Mouse (Mus musculus): ENCODE measurements around the gene Grip1. TPM values are rescaled to one million over a fixed set of nuclear protein-coding genes. Genes with fewer than 3 reads are reported as not detected.
A peak's percentile ranks its signal among the peaks of the same experiment; 100 is the strongest.

Gene Grip1
- polyA plus RNA-seq, 1 experiment from 2014 or later: 2.3 TPM

DNA sequence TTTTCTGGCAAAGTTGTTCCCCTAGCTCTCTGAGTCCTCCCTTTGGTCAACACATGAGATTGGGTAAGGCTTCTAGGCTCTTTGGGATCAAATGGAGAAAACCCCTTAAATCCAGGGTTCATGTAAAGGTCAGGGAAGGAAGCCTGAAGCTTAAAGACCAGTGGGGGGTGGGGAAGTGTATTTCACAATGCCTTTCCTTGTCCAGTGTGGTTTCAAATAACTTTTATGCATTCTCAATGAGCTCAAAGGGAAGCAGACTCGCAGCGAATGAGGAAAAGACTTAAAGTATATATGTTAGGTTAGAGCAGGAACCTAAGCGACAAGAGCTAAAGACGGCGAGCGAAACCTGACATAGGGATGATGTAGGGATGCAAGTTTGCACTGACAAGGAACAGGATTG, 131.0 kb downstream of the Grip1 start:
- Histone ChIP-seq H3K27me3 (replicated peaks) (no peaks in the 10 kb centered on the region), H3K4me3 (replicated peaks) (no peak overlapping the region), H3K27ac (no peak overlapping the region), H3K4me1 (no peaks in the 10 kb centered on the region), H3K9ac (no peak overlapping the region), H3K9me3 (no peaks in the 10 kb centered on the region), H3K4me2 (no peak overlapping the region), H3K36me3 (no peaks in the 10 kb centered on the region)
- WGBS: 80% methylated on average over 6 of the region's 6 CpGs
- ATAC-seq (ENCODE audit: insufficient read depth, low FRiP score, low read depth): no peak

DNA sequence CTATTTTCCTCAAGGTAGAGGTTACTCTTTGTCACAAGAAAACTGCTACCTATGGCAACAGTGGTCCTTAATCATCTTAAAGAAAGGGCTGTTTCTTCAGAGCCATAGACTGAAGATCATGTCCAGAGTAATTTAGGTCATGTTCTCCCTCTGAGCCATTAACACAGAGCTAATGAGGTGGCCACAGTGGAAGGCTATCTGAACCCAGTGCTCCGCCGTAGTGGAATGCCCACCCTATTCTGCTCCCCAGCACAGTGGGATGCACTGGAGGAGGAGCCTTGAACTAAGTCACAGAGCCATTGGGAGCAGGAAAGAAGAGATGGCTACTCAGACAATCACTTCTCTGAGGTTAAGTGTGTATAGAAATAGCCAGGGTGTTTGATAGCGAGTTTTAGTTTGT, 133.3 kb downstream of the Grip1 start:
- no peak for ATAC-seq (ENCODE audit: insufficient read depth, low FRiP score, low read depth)
- no peaks in the 10 kb centered on the region for H3K36me3 ChIP-seq
- no peaks in the 10 kb centered on the region for H3K4me1 ChIP-seq
- no peak overlapping the region for H3K4me2 ChIP-seq
- H3K27ac ChIP-seq: no peak overlapping the region
- WGBS: 84% methylated on average over 3 of the region's 3 CpGs
- H3K9me3 ChIP-seq: no peaks in the 10 kb centered on the region
- no peak overlapping the region for H3K9ac ChIP-seq
- H3K27me3 ChIP-seq (replicated peaks): no peaks in the 10 kb centered on the region
- H3K4me3 ChIP-seq (replicated peaks): no peak overlapping the region

GRCm38 (mm10) chr10:119596822-119597221, 143.2 kb downstream of the Grip1 start:
- Histone ChIP-seq H3K4me3 (replicated peaks) (no peak overlapping the region), H3K36me3 (no peaks in the 10 kb centered on the region), H3K4me2 (no peak overlapping the region), H3K9me3 (no peaks in the 10 kb centered on the region), H3K27ac (no peak overlapping the region), H3K27me3 (replicated peaks) (no peaks in the 10 kb centered on the region), H3K4me1 (no peaks in the 10 kb centered on the region), H3K9ac (no peak overlapping the region)
- 74% methylated on average over 5 of the region's 5 CpGs for WGBS
- ATAC-seq (ENCODE audit: insufficient read depth, low FRiP score, low read depth): no peak

- H3K4me2 ChIP-seq: no peak overlapping the region
- no peaks in the 10 kb centered on the region for H3K9me3 ChIP-seq
- WGBS: 79% methylated on average over 6 of the region's 6 CpGs
- no peak overlapping the region for H3K4me3 ChIP-seq (replicated peaks)
- ATAC-seq (ENCODE audit: insufficient read depth, low FRiP score, low read depth): no peak
- no peak overlapping the region for H3K27ac ChIP-seq
- H3K9ac ChIP-seq: no peak overlapping the region
- no peaks in the 10 kb centered on the region for H3K27me3 ChIP-seq (replicated peaks)
- H3K36me3 ChIP-seq: no peaks in the 10 kb centered on the region
- no peaks in the 10 kb centered on the region for H3K4me1 ChIP-seq
Observed at GRCm38 (mm10) chr10:119607501-119607900, 153.9 kb downstream of the Grip1 start.

DNA sequence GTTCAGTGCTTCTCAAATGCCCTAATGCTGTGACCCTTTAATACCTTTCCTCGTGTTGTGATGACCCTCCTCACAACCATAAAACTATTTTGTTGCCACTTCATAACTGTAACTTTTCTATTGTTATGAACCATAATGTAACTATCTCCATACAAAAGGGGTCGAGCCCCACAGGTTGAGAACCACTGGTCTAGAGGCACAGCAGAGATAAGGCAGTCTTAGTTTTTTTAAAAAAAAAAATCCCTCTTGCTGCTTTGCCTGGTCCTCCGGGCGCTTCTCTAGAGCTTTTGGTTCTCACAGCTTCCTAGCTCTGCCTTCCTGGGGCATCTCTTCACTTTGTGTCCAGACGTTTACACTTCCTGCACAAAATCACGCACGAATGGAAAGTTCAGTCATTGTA, 155.4 kb downstream of the Grip1 start:
- H3K9ac ChIP-seq: no peak overlapping the region
- no peak for ATAC-seq (ENCODE audit: insufficient read depth, low FRiP score, low read depth)
- no peaks in the 10 kb centered on the region for H3K27me3 ChIP-seq (replicated peaks)
- H3K36me3 ChIP-seq: no peaks in the 10 kb centered on the region
- no peaks in the 10 kb centered on the region for H3K4me1 ChIP-seq
- no peak overlapping the region for H3K27ac ChIP-seq
- WGBS: 77% methylated on average over 7 of the region's 7 CpGs
- no peaks in the 10 kb centered on the region for H3K9me3 ChIP-seq
- H3K4me2 ChIP-seq: no peak overlapping the region
- no peak overlapping the region for H3K4me3 ChIP-seq (replicated peaks)

DNA sequence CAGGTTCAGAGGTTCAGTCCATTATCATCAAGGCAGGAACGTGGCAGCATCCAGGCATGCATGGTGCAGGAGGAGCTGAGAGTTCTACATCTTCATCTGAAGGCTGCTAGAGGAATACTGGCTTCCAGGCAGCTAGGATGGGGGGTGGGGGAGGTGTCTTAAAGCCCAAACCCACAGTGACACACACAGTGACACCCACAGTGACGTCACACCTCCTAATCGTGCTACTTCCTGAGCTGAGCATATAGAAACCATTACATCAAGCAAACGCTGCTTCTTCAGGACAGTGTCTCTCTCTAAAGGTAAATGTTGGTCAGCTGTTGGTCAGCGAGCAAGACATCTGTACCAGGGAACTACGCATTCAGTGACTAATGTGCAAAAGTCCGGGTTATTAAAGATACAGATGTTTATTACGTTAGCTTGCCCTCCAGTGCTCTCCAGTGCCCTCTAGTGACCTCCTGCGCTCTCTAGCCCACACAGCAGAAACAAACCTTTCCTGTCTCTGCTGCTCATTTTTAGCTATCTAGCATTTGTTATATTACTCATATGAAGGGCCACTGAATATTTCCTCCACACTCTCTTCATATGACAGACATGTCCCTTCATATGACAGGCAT, 156.8 kb downstream of the Grip1 start:
- no peak overlapping the region for H3K9ac ChIP-seq
- WGBS: 51% methylated on average over 9 of the region's 9 CpGs
- H3K9me3 ChIP-seq: no peaks in the 10 kb centered on the region
- H3K4me2 ChIP-seq: no peak overlapping the region
- peaks cover 8% of the 10 kb centered on the region for H3K4me1 ChIP-seq
- no peak for ATAC-seq (ENCODE audit: insufficient read depth, low FRiP score, low read depth)
- no peak overlapping the region for H3K4me3 ChIP-seq (replicated peaks)
- H3K36me3 ChIP-seq: no peaks in the 10 kb centered on the region
- H3K27ac ChIP-seq: no peak overlapping the region
- H3K27me3 ChIP-seq (replicated peaks): no peaks in the 10 kb centered on the region

DNA sequence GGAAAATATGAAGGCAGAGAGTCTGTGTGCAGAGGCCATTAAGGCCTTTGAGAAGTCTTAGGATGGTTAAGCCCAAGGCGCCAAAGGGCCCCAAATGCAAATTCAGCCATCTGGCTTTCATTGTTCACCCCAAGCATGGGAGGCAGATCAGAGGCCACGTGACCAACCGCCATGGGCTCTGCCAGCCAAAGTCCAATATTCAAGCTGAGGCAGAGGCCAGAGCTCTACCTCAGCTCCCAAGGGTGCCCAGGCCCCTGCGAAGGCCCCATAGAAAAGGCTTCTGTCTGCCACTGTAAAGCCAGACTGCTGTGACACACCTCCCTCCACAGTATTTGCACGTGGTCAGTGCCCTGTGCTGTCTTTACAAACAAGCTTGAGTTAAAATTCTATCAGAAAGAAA, 158.4 kb downstream of the Grip1 start:
- 87% methylated on average over 5 of the region's 5 CpGs for WGBS
- Histone ChIP-seq H3K9me3 (no peaks in the 10 kb centered on the region), H3K4me2 (no peak overlapping the region), H3K27me3 (replicated peaks) (no peaks in the 10 kb centered on the region), H3K36me3 (no peaks in the 10 kb centered on the region), H3K4me1 (peaks cover 12% of the 10 kb centered on the region), H3K27ac (no peak overlapping the region), H3K9ac (no peak overlapping the region), H3K4me3 (replicated peaks) (no peak overlapping the region)
- ATAC-seq (ENCODE audit: insufficient read depth, low FRiP score, low read depth): no peak

GRCm38 (mm10) chr10:119614726-119615125, 161.1 kb downstream of the Grip1 start:
- Histone ChIP-seq H3K27ac (0 out of 2 replicates have a peak overlapping the region, but pooled peaks have one; percentile 40), H3K4me2 (peak overlapping the region; percentile 35), H3K36me3 (no peaks in the 10 kb centered on the region), H3K27me3 (replicated peaks) (no peaks in the 10 kb centered on the region), H3K9ac (no peak overlapping the region), H3K9me3 (no peaks in the 10 kb centered on the region), H3K4me1 (peaks cover 12% of the 10 kb centered on the region), H3K4me3 (replicated peaks) (peak overlapping the region; percentile 18; the same call in 1 of the 2 replicates)
- ATAC-seq (ENCODE audit: insufficient read depth, low FRiP score, low read depth): no peak
- WGBS: 33% methylated on average over 7 of the region's 7 CpGs

DNA sequence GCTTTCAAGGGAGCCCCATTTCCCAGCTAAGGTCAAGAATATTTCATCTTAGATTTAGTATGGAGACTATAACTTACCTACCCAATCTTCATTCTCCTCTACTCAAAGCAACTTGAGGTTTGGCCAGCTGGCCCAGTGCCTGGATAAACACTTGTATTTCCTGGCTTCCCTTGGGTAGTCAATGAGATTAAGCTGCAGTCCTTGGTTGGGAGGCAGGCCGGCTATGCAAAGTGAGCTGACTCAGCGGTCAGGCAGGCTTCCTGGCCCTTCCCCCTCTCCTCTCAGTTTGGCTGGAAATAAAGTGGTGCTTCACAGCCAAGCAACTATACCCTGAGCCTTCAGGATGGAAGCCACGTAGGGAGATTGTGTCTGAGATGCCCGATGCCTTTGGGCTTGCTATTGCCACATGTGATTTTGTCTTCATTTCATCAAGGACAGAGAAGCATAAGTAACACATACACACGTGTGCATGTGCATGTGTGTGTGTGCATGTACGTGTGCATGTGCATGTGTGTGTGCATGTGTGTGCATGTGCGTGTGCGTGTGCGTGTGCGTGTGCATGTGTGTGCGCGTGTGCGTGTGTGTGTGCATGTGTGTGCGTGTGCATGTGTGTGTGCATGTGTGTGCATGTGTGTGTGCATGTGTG, 161.7 kb downstream of the Grip1 start:
- Histone ChIP-seq H3K9me3 (no peaks in the 10 kb centered on the region), H3K36me3 (no peaks in the 10 kb centered on the region), H3K4me2 (peak overlapping the region; percentile 35), H3K4me3 (replicated peaks) (no peak overlapping the region), H3K27ac (0 out of 2 replicates have a peak overlapping the region, but pooled peaks have one; percentile 40), H3K4me1 (peaks cover 12% of the 10 kb centered on the region), H3K27me3 (replicated peaks) (no peaks in the 10 kb centered on the region), H3K9ac (no peak overlapping the region)
- peak; percentile 93 for ATAC-seq (ENCODE audit: insufficient read depth, low FRiP score, low read depth)
- 69% methylated on average over 14 of the region's 14 CpGs for WGBS

- no peak for ATAC-seq (ENCODE audit: insufficient read depth, low FRiP score, low read depth)
Observed at GRCm38 (mm10) chr10:119616078-119616477, 162.4 kb downstream of the Grip1 start.

GRCm38 (mm10) chr10:119628656-119629055, 175.0 kb downstream of the Grip1 start:
- no peak for ATAC-seq (ENCODE audit: insufficient read depth, low FRiP score, low read depth)
- H3K27me3 ChIP-seq (replicated peaks): no peaks in the 10 kb centered on the region
- H3K9ac ChIP-seq: no peak overlapping the region
- WGBS: 79% methylated on average over 4 of the region's 4 CpGs
- no peak overlapping the region for H3K4me3 ChIP-seq (replicated peaks)
- no peaks in the 10 kb centered on the region for H3K4me1 ChIP-seq
- no peaks in the 10 kb centered on the region for H3K9me3 ChIP-seq
- H3K36me3 ChIP-seq: no peaks in the 10 kb centered on the region
- no peak overlapping the region for H3K27ac ChIP-seq
- no peak overlapping the region for H3K4me2 ChIP-seq

More at GRCm38 (mm10) chr10:119616078-119616477, 162.4 kb downstream of the Grip1 start:
- no peak overlapping the region for H3K27ac ChIP-seq
- H3K4me3 ChIP-seq (replicated peaks): no peak overlapping the region
- peaks cover 12% of the 10 kb centered on the region for H3K4me1 ChIP-seq
- no peaks in the 10 kb centered on the region for H3K36me3 ChIP-seq
- H3K27me3 ChIP-seq (replicated peaks): no peaks in the 10 kb centered on the region
- H3K9ac ChIP-seq: no peak overlapping the region
- 76% methylated on average over 3 of the region's 3 CpGs for WGBS
- no peak overlapping the region for H3K4me2 ChIP-seq
- no peaks in the 10 kb centered on the region for H3K9me3 ChIP-seq

GRCm38 (mm10) chr10:119630401-119630800, 176.8 kb downstream of the Grip1 start:
- Histone ChIP-seq H3K4me1 (no peaks in the 10 kb centered on the region), H3K36me3 (no peaks in the 10 kb centered on the region), H3K4me3 (replicated peaks) (no peak overlapping the region), H3K9ac (no peak overlapping the region), H3K9me3 (no peaks in the 10 kb centered on the region), H3K27me3 (replicated peaks) (no peaks in the 10 kb centered on the region), H3K27ac (no peak overlapping the region), H3K4me2 (no peak overlapping the region)
- no peak for ATAC-seq (ENCODE audit: insufficient read depth, low FRiP score, low read depth)
- WGBS: 78% methylated on average over 5 of the region's 5 CpGs

All from stomach, embryonic 15.5 days (tissue).